Mouse (Mus musculus) central nervous system, embryonic 18 days (tissue): ENCODE results near the gene Lpar6. TPM values are rescaled to one million over a fixed set of nuclear protein-coding genes. Genes with fewer than 3 reads are reported as not detected.

Experiments
- polyA plus RNA-seq: library from polyadenylated mRNA; depleted of rRNA; stranded (reverse); fragments of >200 nt; gene quantifications from 2 replicates; pipeline ENCODE4 v1.2.3, GENCODE M21; 2012; rRNA removed

Gene Lpar6
- 2.3 and 2.7 TPM in 2 replicates for polyA plus RNA-seq

GRCm38 (mm10) chr14:73237848-73238321 lies at the start of gene Lpar6:
Gene Lpar6, plus strand, starts transcription at chr14:73237895.

Other genes starting within 250 kb of the Lpar6 start
- 0.40 and 0.49 TPM in 2 replicates for gene Cysltr2, start 188.8 kb upstream of the Lpar6 start, polyA plus RNA-seq
- gene Rcbtb2, start 114.9 kb upstream of the Lpar6 start, polyA plus RNA-seq: 44.9 and 50.4 TPM in 2 replicates
- gene Rb1, start 87.9 kb downstream of the Lpar6 start, polyA plus RNA-seq: 29.6 and 32.2 TPM in 2 replicates
- 450 and 468 TPM in 2 replicates for gene Itm2b, start 147.4 kb downstream of the Lpar6 start, polyA plus RNA-seq